Mouse (Mus musculus) C2C12 (cell line): ENCODE results near the gene Ifi205. TPM values are rescaled to one million over a fixed set of nuclear protein-coding genes. Genes with fewer than 3 reads are reported as not detected.

Source experiments
- H3K27me3 ChIP-seq: one replicate; pipeline ENCODE4 v1.6.1; 2011; ENCODE audit not compliant: control insufficient read depth, insufficient read depth, insufficient read length
- H3K36me3 ChIP-seq: one replicate; pipeline ENCODE4 v1.6.1; 2011; ENCODE audit not compliant: control insufficient read depth, insufficient read depth
- H3K4me3 ChIP-seq: one replicate; pipeline ENCODE4 v1.5.1; 2011; ENCODE audit warnings: mild to moderate bottlenecking, control low read depth; ENCODE audit not compliant: poor library complexity, insufficient read depth, severe bottlenecking
- H3K79me2 ChIP-seq: one replicate; pipeline ENCODE4 v1.6.1; 2011; ENCODE audit not compliant: control insufficient read depth, insufficient read depth
- H3K79me3 ChIP-seq: one replicate; pipeline ENCODE4 v1.6.1; 2011; ENCODE audit warnings: low read depth, control low read depth
- H3ac ChIP-seq: one replicate; pipeline ENCODE3; 2011; ENCODE audit warnings: low read depth; ENCODE audit not compliant: control insufficient read depth, insufficient read length
- CEBPB ChIP-seq: IDR thresholded peaks from one replicate; pipeline ENCODE4 v1.6.1; 2011; ENCODE audit warnings: low read depth, mild to moderate bottlenecking, control low read depth, moderate library complexity
- CTCF ChIP-seq: IDR thresholded peaks from one replicate; pipeline ENCODE4 v1.5.1; 2011; ENCODE audit not compliant: control insufficient read depth, insufficient read depth, insufficient read length
- FOSL1 ChIP-seq: IDR thresholded peaks from one replicate; pipeline ENCODE4 v1.8.0; 2011; ENCODE audit warnings: mild to moderate bottlenecking, low read length; ENCODE audit not compliant: poor library complexity, insufficient read depth, severe bottlenecking
- MAX ChIP-seq: IDR thresholded peaks from one replicate; pipeline ENCODE4 v1.6.1; 2011; ENCODE audit warnings: mild to moderate bottlenecking, control low read depth
- MYOD1 ChIP-seq: IDR thresholded peaks from one replicate; pipeline ENCODE4 v1.6.1; 2011; ENCODE audit warnings: low read depth; ENCODE audit not compliant: control insufficient read depth, insufficient read length
- MYOG ChIP-seq: IDR thresholded peaks from one replicate; pipeline ENCODE4 v1.6.1; 2011; ENCODE audit not compliant: control insufficient read depth, insufficient read length; ENCODE audit errors: extremely low read depth
- USF1 ChIP-seq: IDR thresholded peaks from one replicate; pipeline ENCODE4 v1.6.1; 2011; ENCODE audit warnings: low read depth, mild to moderate bottlenecking, control low read depth, moderate library complexity
- polyA plus RNA-seq: library from polyadenylated mRNA; unstranded; fragments of >200 nt; fragmentation: generic; extraction: Trizol; gene quantifications from one replicate; pipeline ENCODE4 v1.2.1, GENCODE M21; 2012; ENCODE audit warnings: missing spikeins

Gene Ifi205
- polyA plus RNA-seq, 1 experiment = not detected

DNA sequence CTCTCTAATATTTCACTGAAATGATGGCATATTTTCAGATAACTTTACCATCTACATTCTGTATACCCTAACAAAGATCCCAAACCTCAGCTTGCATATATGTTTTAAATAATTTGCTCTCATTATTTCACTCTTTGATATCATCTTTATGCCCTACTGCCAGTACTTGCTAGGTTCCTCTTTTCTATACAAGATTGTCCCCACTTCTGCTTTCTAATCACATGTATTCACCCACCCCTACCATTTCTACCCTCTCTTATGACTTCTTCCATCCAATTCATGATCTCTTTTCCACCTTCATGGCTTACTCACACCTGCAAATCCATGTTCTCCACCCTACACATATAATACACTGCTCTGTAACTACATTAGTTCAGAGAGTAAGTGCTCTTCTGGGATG is 54.0 kb downstream of the Ifi205 start:
- H3ac ChIP-seq = no peak overlapping the region
- H3K36me3 ChIP-seq = peaks cover 23% of the 10 kb centered on the region
- H3K79me2 ChIP-seq = no peaks in the 10 kb centered on the region
- no peaks in the 10 kb centered on the region for H3K27me3 ChIP-seq
- H3K79me3 ChIP-seq = no peaks in the 10 kb centered on the region
- no peak overlapping the region for H3K4me3 ChIP-seq
- no peak for TF ChIP-seq MYOG
- no peak for TF ChIP-seq CTCF
- TF ChIP-seq USF1 = no peak
- TF ChIP-seq CEBPB = no peak
- TF ChIP-seq FOSL1 = no peak
- TF ChIP-seq MYOD1 = no peak
- TF ChIP-seq MAX = no peak

DNA sequence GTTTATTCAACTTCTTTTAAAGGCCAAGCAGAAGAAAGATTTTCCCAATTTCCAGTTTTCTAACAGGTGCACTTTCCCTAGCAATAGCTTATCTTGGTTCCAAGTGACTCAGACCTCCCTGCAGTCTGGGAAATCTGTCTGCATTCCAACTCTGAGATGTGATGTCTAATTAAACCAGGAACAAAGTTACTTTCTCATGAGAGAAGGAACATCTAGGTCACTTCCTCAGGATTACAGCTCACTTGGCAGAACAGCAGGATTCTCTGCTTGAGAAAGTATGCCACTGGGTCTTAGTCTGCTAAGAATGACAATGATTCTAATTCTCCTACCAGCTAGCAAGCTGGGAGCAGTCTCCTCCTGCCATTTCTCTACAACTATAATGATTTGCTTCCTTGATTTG is 58.5 kb downstream of the Ifi205 start:
- no peak overlapping the region for H3K4me3 ChIP-seq
- no peaks in the 10 kb centered on the region for H3K79me2 ChIP-seq
- no peaks in the 10 kb centered on the region for H3K27me3 ChIP-seq
- peaks cover 26% of the 10 kb centered on the region for H3K36me3 ChIP-seq
- no peaks in the 10 kb centered on the region for H3K79me3 ChIP-seq
- H3ac ChIP-seq = no peak overlapping the region
- TF ChIP-seq FOSL1 (no peak), MYOD1 (no peak), CEBPB (no peak), MYOG (no peak), MAX (no peak), USF1 (no peak), CTCF (no peak)

Other genes with a start within 250 kb of the Ifi205 start
- 1.3 TPM for gene Ifi211, start 118.8 kb downstream of the Ifi205 start, polyA plus RNA-seq
- 0.92 TPM for gene Mndal, start 89.3 kb downstream of the Ifi205 start, polyA plus RNA-seq
- 1.5 TPM for gene Ifi203, start 89.1 kb downstream of the Ifi205 start, polyA plus RNA-seq
- 4.9 TPM for gene Ifi202b, start 49.1 kb downstream of the Ifi205 start, polyA plus RNA-seq
- not detected for gene Olfr433, start 8.9 kb upstream of the Ifi205 start, polyA plus RNA-seq
- not detected for gene Olfr432, start 17.4 kb upstream of the Ifi205 start, polyA plus RNA-seq
- not detected for gene Olfr430, start 34.8 kb upstream of the Ifi205 start, polyA plus RNA-seq
- not detected for gene Olfr429, start 52.5 kb upstream of the Ifi205 start, polyA plus RNA-seq
- not detected for gene Olfr427, start 65.1 kb upstream of the Ifi205 start, polyA plus RNA-seq
- gene Olfr231, start 89.4 kb upstream of the Ifi205 start, polyA plus RNA-seq = not detected
- gene Olfr424, start 99.7 kb upstream of the Ifi205 start, polyA plus RNA-seq = not detected
- not detected for gene Olfr420, start 123.8 kb upstream of the Ifi205 start, polyA plus RNA-seq
- gene Spta1, start 141.0 kb upstream of the Ifi205 start, polyA plus RNA-seq = not detected
- gene Olfr419, start 220.3 kb upstream of the Ifi205 start, polyA plus RNA-seq = not detected